Mouse (Mus musculus): ENCODE measurements at regions not wholly inside any gene's neighbourhood (a gene's known extent, or its start where the extent isn't known, plus 50 kb on each side); places are given as distances from the start of the nearest gene placed in this dataset.

GRCm38 (mm10) chr4:81970472-81970871 is 527.9 kb upstream of the Mpdz start:
- no peak for DNase-seq (ENCODE audit: low spot score in 2 of 2)

- no peak for DNase-seq (ENCODE audit: low spot score in 2 of 2)
These were observed 527.1 kb upstream of the Mpdz start for GRCm38 (mm10) chr4:81969621-81970115.

GRCm38 (mm10) chr4:81966054-81966623 is 523.5 kb upstream of the Mpdz start:
- DNase-seq (ENCODE audit: low spot score in 2 of 2) = no peak

- DNase-seq (ENCODE audit: low spot score in 2 of 2) = no peak
These were observed 520.5 kb upstream of the Mpdz start for GRCm38 (mm10) chr4:81963112-81963511.

- no peak for DNase-seq (ENCODE audit: low spot score in 2 of 2)
These were observed 520.0 kb upstream of the Mpdz start for GRCm38 (mm10) chr4:81962586-81962985.

- no peak for DNase-seq (ENCODE audit: low spot score in 2 of 2)
These were observed 518.2 kb upstream of the Mpdz start for GRCm38 (mm10) chr4:81960552-81961534.

DNA sequence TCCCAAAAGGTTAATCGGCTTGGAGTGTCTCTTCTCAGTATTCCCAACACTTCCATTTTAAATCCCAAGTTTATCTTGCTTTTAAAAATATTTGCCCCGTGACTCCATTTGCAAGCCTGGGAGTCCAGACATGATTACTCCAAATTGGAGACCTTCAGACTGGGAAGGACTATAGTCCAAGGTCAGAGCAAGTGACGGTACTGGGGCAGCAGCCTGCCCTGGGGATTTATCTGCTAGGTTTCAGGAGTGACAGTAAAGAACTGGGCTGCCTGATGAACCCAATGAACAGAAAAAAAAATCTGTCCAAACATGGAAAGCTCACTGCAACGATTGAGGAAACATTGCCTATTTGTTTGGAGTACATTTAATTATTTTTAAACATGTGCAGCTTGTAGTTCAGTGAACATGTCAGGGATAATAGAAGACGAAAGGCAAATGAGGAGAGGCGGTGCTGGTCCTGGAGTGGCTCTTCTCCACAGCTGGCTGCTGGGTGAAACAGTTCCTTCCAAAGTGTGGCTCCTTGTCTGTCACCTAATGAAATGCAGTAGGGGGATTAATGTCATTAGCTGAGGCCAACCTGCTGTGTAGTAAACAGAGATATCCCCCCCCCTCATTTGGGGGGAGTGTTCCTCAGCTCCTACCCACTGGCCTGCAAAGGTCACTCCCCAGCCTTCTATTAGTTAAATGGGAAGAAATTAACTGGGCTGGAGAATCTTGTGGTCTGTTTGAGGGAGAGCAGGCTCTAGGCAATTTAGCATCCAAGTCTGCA is 514.5 kb upstream of the Mpdz start:
- DNase-seq (ENCODE audit: low spot score in 2 of 2) = no peak

DNA sequence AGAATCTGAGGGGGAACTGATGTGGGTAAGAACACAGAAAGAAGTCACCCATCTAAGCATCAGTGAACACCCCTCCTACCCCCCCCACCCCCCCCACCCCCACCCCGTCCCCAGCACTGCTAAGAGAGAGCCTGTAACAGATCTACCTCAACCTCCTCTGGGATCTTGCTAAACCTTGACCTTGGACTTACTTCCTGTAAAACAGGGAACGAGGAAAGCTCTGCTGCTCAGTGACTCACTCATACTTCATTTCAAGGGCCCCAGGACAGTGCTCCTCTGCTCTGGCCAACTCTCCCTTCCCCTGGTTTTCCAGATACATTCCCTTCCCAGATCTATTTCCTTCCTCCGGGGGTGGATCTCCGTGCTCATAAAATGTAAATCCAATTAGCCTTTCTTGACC is 510.4 kb upstream of the Mpdz start:
- no peak for DNase-seq (ENCODE audit: low spot score in 2 of 2)

GRCm38 (mm10) chr4:81937384-81937783 is 494.8 kb upstream of the Mpdz start:
- DNase-seq (ENCODE audit: low spot score in 2 of 2) = no peak

GRCm38 (mm10) chr4:81930956-81931355 is 488.3 kb upstream of the Mpdz start:
- DNase-seq (ENCODE audit: low spot score in 2 of 2) = no peak

DNA sequence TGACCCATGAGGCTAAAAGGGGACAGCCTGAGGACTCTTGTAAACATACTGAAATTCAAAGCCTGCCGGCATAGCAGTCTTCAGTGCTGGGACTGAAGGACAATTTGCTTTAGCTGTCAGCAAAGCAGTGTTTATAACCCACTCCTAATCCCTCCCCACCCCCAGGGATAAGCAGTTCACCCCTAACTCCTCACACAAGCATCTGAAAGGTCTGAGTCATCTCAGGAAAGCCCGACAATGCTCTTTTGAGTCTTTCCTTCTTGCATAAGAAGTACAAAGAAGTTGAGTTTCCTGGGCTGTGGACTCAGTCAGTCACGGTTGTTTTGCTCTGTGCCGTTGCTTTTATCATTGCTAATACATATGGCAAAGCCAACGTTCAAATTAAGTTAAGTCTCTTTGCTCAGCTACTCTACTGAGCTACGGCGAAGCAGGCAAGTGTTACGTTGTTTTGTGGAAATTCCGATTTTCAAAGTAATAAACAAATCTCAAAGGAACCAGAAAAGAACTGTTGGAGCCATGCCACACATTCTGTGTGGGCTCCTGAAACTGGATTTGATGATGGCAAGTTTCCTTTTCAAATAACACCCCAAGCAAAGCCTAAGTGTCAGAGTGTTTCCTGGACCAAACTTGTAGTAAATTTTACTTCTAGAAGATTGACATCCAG is 486.1 kb upstream of the Mpdz start:
- DNase-seq (ENCODE audit: low spot score in 2 of 2) = no peak

GRCm38 (mm10) chr4:81927176-81927714 is 484.6 kb upstream of the Mpdz start:
- no peak for DNase-seq (ENCODE audit: low spot score in 2 of 2)

DNA sequence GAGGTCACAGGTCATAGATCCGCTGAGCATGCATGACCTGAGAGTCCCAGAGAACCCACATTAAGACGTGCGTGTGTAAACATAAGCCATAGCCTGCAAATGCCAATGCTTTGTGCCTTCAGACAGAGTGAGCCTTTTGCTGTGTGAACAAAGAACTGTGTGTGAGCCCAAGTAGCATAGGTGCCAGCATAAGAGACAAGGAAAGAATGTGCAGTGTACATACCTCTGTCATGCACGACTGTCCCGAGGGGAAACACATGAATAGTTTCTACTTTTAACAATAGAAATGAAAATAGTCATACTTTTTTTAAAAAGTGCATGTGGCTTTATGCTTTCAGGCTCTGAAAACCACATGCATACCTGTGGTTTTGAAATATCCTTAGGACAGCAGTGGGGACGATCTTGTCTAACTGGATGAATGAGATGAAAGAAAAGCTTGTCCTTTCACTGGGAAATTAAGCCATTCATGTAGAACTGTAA is 484.1 kb upstream of the Mpdz start:
- DNase-seq (ENCODE audit: low spot score in 2 of 2) = no peak

GRCm38 (mm10) chr4:81925611-81926010 is 483.0 kb upstream of the Mpdz start:
- no peak for DNase-seq (ENCODE audit: low spot score in 2 of 2)

GRCm38 (mm10) chr4:81924120-81924519 is 481.5 kb upstream of the Mpdz start:
- no peak for DNase-seq (ENCODE audit: low spot score in 2 of 2)

DNA sequence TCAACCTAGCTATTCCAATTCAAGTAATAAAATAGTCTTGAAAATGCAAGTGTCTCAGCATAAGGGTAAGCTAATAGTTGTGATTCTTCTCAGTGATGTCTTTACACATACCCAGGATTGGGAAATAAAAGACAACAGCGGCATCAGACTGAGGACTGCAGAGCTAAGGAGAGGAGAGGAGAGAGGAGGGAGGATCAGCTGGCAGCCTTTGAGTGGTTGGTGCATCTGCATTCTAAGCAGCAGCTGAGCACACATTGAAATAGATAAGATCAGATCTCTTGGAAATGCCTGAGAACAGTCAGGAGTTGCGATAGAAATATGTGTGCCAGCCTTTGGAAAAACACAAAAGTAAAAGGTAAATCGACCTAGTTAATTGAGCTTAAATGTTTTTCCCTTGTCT is 480.3 kb upstream of the Mpdz start:
- DNase-seq (ENCODE audit: low spot score in 2 of 2) = no peak

- no peak for DNase-seq (ENCODE audit: low spot score in 2 of 2)
These were observed 472.4 kb upstream of the Mpdz start for GRCm38 (mm10) chr4:81914971-81915370.

DNA sequence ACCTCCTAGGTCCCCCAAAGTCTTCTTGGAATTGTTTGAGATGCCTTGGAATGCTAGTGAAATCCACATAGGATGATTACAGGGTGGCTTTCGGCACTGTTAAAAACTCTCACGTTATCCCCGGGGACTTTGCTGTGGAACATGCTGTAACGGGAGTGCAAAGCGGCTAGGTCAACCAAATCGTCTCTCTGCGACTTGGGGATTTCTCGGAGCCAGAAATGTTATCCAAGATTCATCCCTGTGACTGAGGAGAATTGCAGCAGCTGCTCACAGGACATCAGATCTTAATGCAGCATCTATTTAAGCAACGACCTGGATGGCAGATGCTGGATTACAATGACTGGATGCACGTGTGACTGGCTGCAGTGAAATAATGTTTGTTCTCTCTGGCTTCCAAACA is 470.7 kb upstream of the Mpdz start:
- no peak for DNase-seq (ENCODE audit: low spot score in 2 of 2)

- no peak for DNase-seq (ENCODE audit: low spot score in 2 of 2)
These were observed 470.0 kb upstream of the Mpdz start for GRCm38 (mm10) chr4:81912653-81913052.

DNA sequence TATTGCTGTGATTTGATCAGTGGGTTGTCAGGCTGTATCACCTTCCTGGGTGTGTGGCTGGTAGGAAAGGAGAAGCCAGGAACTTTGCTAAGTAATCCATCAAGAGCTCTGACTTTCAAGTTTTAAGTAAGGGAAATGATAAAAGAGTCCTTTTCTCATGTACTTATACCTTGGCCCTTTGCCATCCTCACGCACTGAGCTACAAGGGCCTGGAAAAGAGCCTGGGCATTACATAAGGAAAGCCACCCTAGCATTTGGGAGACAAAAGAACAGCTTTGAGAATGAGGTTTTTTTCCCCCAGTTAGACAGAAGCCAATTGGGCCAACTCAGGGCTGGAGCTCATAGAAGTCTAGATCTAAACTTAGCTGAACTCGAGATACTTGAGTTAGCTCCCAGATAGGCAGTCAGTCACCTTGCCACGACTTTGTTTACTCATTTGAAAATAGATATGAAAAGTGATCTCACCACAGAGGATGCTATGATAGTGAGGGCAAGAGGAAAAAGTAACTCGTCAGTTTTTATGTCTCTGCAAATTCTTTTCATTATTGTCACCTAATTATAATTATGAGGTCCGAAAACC is 457.4 kb upstream of the Mpdz start:
- DNase-seq (ENCODE audit: low spot score in 2 of 2) = peak in 1 of 2 experiments; percentile 6

DNA sequence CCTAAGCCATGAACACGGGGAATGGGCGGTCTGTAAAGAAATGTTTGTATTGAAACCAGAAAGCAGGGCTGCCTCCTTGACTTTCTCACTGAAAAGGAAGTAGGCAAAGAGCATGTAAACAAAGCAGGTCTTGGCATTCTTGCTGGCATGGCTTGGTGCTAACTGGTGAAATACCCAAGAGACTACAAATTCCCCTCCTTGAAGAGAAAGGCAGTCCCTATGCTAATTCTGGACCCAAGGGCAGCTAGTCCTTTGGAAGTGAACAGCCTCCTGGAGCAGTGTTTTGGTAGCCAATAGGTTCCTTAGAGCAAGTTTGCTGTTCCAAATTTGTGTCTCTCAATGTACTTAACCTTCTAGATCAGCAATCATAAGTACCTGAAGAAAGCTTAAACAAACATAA is 456.0 kb upstream of the Mpdz start:
- no peak for DNase-seq (ENCODE audit: low spot score in 2 of 2)
